Mouse (Mus musculus) heart, embryonic 11.5 days (tissue): ENCODE measurements around the gene Yif1a. TPM values are rescaled to one million over a fixed set of nuclear protein-coding genes. Genes with fewer than 3 reads are reported as not detected.

Source experiments
- ATAC-seq: fragments of 200-750 bp; cut with Nextera tagmentation; replicated peaks from 2 replicates; pipeline ENCODE4 v1.8.0; 2017; ENCODE audit warnings: moderate library complexity; ENCODE audit not compliant: insufficient number of reproducible peaks, low FRiP score, low TSS enrichment
- H3K27ac ChIP-seq: fragments of 300-500 bp; sonication (generic); 2 replicates; pipeline ENCODE4 v1.5.1; 2014; ENCODE audit warnings: mild to moderate bottlenecking, low read depth, low read length
- H3K27me3 ChIP-seq: fragments of 300-500 bp; sonication (generic); 2 replicates; pipeline ENCODE4 v1.6.1; 2014; ENCODE audit warnings: mild to moderate bottlenecking, low read length, mixed read lengths; ENCODE audit not compliant: control insufficient read depth, insufficient read depth
- H3K36me3 ChIP-seq: fragments of 300-500 bp; sonication (generic); 2 replicates; pipeline ENCODE4 v1.6.1; 2014; ENCODE audit warnings: mild to moderate bottlenecking, low read length, moderate library complexity, mixed read lengths; ENCODE audit not compliant: control insufficient read depth, insufficient read depth
- H3K4me1 ChIP-seq: fragments of 300-500 bp; sonication (generic); 2 replicates; pipeline ENCODE4 v1.6.1; 2014; ENCODE audit warnings: low read length; ENCODE audit not compliant: control insufficient read depth, insufficient read depth
- H3K4me2 ChIP-seq: fragments of 300-500 bp; sonication (generic); 2 replicates; pipeline ENCODE4 v1.6.1; 2014; ENCODE audit warnings: mild to moderate bottlenecking, moderate library complexity
- H3K4me3 ChIP-seq: fragments of 300-500 bp; sonication (generic); 2 replicates; pipeline ENCODE4 v1.5.1; 2014; ENCODE audit warnings: low read depth, low read length
- H3K9ac ChIP-seq: fragments of 300-500 bp; sonication (generic); 2 replicates; pipeline ENCODE4 v1.6.1; 2014; ENCODE audit warnings: mild to moderate bottlenecking, low read depth, low read length, moderate library complexity
- H3K9me3 ChIP-seq: fragments of 300-500 bp; sonication (generic); replicated peaks from 2 replicates; pipeline ENCODE4 v1.6.1; 2016; ENCODE audit warnings: low read length; ENCODE audit not compliant: control insufficient read depth
- WGBS: fragments of 180-500 bp; shearing (Covaris S2); extraction: QIAGEN DNeasy Blood & Tissue Kit; methylation state at CpG from one replicate; pipeline ENCODE4 v1.1.7; 2014; ENCODE audit not compliant: insufficient replicate concordance; 5-methylcytosine and 5-hydroxymethylcytosine counted together
- polyA plus RNA-seq: library from polyadenylated mRNA; unstranded; fragments of >200 nt; fragmentation: Nextera tagmentation; extraction: Ambion mirVana; gene quantifications from 2 replicates; pipeline ENCODE4 v1.2.1, GENCODE M21; 2014

The Yif1a gene
- 102 and 103 TPM in 2 replicates for polyA plus RNA-seq

DNA sequence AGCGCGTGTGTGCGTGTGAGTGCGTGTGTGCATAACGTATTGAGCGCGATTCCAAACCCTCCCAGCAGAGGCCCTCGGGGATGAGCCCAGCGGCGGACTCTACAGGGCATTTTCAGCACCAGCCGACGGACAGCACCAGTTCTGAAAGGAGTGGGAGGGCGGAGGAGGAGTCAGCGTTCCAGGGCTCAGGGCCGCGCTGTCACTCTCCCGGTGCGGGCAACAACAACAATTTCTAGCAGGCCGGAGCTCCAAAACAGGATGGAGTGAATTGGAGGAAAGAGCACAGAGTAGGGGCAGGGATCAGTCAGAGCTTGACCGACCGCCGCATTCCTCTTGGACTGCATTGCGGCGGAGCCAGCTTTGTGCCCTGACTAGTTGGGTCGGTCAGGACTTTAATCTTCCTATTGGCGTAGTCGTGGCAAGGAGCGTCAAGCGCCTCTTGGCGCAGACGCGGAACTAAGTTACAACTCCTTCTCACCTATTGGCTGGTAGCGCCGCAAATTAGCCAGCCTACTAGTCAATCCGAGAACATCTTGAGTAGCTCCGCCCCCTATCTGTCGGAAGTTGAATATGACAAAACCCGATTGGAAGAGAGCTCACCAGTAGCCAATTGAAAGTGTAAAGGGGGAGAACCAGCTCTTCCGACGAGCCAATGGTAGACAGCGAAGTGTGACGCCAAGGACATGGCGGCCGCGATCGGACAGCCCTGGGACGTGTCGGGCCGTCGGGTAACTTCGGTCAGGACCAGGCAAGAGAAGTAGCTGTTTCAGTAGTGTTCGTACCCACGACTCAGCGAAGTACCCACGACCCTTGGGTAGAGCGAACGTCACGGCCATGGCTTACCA lies at the start of gene Yif1a:
TSS of gene Yif1a (plus strand) at position 655 of the 845 bp plus-strand sequence.
- peaks cover 11% of the 10 kb centered on the region; the same call in 1 of the 2 replicates for H3K36me3 ChIP-seq
- H3K4me2 ChIP-seq: peak within 1 kb of the TSS; percentile 94
- peaks cover 34% of the 10 kb centered on the region for H3K27me3 ChIP-seq
- peak within 1 kb of the TSS; percentile 67 for H3K27ac ChIP-seq
- H3K9ac ChIP-seq: peak within 1 kb of the TSS; percentile 85
- H3K4me1 ChIP-seq: peaks cover 18% of the 10 kb centered on the region
- peak within 1 kb of the TSS; percentile 90 for H3K4me3 ChIP-seq
- peak; percentile 86 for ATAC-seq
- no peaks in the 10 kb centered on the region for H3K9me3 ChIP-seq
- under 1% methylated on average over 58 of the region's 58 CpGs for WGBS

DNA sequence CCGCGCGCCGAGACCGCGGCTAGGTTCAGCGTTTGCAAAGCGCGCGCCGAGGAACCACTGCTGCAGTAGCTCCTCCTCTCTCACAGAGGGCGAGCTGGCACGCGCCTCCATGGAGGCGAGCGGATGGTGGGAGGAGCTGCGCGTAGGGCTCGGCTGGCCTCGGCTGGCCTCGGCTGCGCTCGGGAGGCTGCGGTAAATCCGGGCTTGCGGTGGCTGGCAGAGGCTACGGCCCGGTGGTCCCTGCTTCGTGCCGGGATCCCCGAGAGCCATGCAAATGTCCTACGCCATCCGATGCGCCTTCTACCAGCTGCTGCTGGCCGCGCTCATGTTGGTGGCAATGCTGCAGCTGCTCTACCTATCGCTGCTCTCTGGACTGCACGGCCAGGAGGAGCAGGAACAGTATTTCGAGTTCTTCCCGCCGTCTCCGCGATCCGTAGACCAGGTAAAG lies 49.6 kb upstream of the Yif1a start, which contains the start of the genes B4gat1 and AC124502.3:
TSS of gene B4gat1 (plus strand) at position 118 of the 448 bp plus-strand sequence.
TSS of gene AC124502.3 (plus strand) at position 183 of the 448 bp plus-strand sequence.
- Histone ChIP-seq H3K27me3 (no peaks in the 10 kb centered on the region), H3K27ac (peak within 1 kb of the TSS; percentile 57; the same call in 1 of the 2 replicates), H3K4me1 (peaks cover 20% of the 10 kb centered on the region), H3K9me3 (no peaks in the 10 kb centered on the region), H3K4me3 (peak within 1 kb of the TSS; percentile 76), H3K4me2 (peak within 1 kb of the TSS; percentile 95), H3K36me3 (no peaks in the 10 kb centered on the region), H3K9ac (peak within 1 kb of the TSS; percentile 88)
- WGBS: under 1% methylated on average over 43 of the region's 44 CpGs
- ATAC-seq: peak; percentile 82

GRCm38 (mm10) chr19:5039301-5040114 lies 48.8 kb upstream of the Yif1a start:
- no peak overlapping the region for H3K27ac ChIP-seq

DNA sequence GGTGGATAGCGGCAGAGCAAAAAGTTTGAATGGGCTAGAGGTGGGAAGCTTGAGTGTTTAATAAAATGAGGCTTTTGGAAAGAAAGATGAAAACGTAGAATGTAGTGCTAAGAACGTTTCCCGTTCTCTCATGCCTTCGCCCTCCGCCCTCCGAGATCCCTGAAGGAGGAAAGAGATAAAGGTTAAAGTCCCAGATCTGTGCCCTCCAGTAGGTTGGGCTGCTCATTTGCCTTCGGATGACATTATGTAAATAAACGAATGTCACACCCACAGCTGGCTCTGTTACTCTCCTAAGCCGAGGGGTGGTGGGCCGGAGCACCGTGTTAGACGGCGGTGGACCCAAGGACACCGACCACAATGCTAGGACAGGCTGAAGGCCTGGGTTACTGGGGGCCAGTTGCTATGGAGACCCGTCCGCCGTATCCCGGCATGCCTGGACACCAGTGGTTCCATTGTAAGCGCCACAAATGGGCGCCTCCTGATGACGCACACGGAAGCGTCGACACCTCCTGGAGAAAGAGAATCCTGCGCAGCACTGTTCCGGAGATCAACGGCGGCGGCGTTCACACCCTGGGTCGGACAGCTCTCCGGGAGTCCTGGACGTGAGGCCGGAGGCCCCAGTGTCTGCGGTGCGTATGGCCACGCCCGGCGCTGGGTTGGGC lies 47.3 kb upstream of the Yif1a start, which contains the start of gene Brms1:
TSS of gene Brms1 (plus strand) at position 493 of the 662 bp plus-strand sequence.
- Histone ChIP-seq H3K4me2 (peak within 1 kb of the TSS; percentile 95), H3K36me3 (no peaks in the 10 kb centered on the region), H3K4me1 (peaks cover 20% of the 10 kb centered on the region), H3K4me3 (peak within 1 kb of the TSS; percentile 93), H3K27ac (peak within 1 kb of the TSS; percentile 72), H3K27me3 (no peaks in the 10 kb centered on the region), H3K9ac (peak within 1 kb of the TSS; percentile 92), H3K9me3 (no peaks in the 10 kb centered on the region)
- ATAC-seq: peak; percentile 60
- WGBS: 4% methylated on average over 40 of the region's 40 CpGs

More at GRCm38 (mm10) chr19:5039301-5040114, 48.8 kb upstream of the Yif1a start:
- Histone ChIP-seq H3K27me3 (no peaks in the 10 kb centered on the region), H3K4me1 (peaks cover 20% of the 10 kb centered on the region), H3K36me3 (no peaks in the 10 kb centered on the region), H3K9me3 (no peaks in the 10 kb centered on the region), H3K4me2 (peak overlapping the region; percentile 95), H3K9ac (peak overlapping the region; percentile 88), H3K4me3 (peak overlapping the region; percentile 76)
- WGBS: 15% methylated on average over 41 of the region's 41 CpGs
- ATAC-seq: no peak

DNA sequence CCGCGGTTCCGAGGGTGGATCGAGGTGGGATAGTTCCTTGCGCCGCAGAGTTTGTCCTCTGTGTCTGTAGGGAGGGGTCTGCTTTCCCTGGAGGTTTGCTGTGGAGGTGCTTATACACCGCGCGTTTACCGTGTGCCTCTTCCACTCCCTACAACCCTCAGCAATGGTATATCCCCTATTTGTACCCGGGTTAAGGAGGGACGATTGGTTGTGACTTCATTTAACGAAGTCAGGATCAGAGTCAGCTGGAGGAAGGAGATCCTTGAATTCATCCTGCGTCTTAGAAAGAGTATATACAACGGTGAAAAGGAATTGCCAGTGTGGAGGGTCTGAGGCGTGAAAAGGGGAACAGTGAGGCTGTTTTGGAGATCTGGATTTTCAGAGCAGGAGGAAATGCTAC lies 46.8 kb upstream of the Yif1a start:
- no peaks in the 10 kb centered on the region for H3K27me3 ChIP-seq
- WGBS: under 1% methylated on average over 16 of the region's 16 CpGs
- peak overlapping the region; percentile 92 for H3K9ac ChIP-seq
- no peaks in the 10 kb centered on the region; the same call in 1 of the 2 replicates for H3K36me3 ChIP-seq
- H3K4me1 ChIP-seq: peaks cover 20% of the 10 kb centered on the region
- H3K27ac ChIP-seq: peak overlapping the region; percentile 72
- H3K4me3 ChIP-seq: peak overlapping the region; percentile 93
- H3K4me2 ChIP-seq: peak overlapping the region; percentile 95
- ATAC-seq: no peak
- H3K9me3 ChIP-seq: no peaks in the 10 kb centered on the region

GRCm38 (mm10) chr19:5045531-5045930 lies 42.8 kb upstream of the Yif1a start:
- H3K27ac ChIP-seq: no peak overlapping the region
- H3K4me2 ChIP-seq: no peak overlapping the region
- no peaks in the 10 kb centered on the region for H3K27me3 ChIP-seq
- no peaks in the 10 kb centered on the region; the same call in 1 of the 2 replicates for H3K36me3 ChIP-seq
- H3K4me3 ChIP-seq: no peak overlapping the region
- ATAC-seq: no peak
- H3K9me3 ChIP-seq: no peaks in the 10 kb centered on the region
- H3K9ac ChIP-seq: no peak overlapping the region
- H3K4me1 ChIP-seq: peaks cover 15% of the 10 kb centered on the region
- WGBS: 70% methylated on average over 4 of the region's 4 CpGs

- H3K9ac ChIP-seq: no peak overlapping the region
- H3K27me3 ChIP-seq: peaks cover 16% of the 10 kb centered on the region
- H3K4me3 ChIP-seq: no peak overlapping the region
- no peak overlapping the region for H3K4me2 ChIP-seq
- ATAC-seq: no peak
- H3K27ac ChIP-seq: no peak overlapping the region
- 84% methylated on average over 14 of the region's 14 CpGs for WGBS
- H3K9me3 ChIP-seq: no peaks in the 10 kb centered on the region
- no peaks in the 10 kb centered on the region; the same call in 1 of the 2 replicates for H3K36me3 ChIP-seq
- H3K4me1 ChIP-seq: peaks cover 21% of the 10 kb centered on the region
Observed at GRCm38 (mm10) chr19:5048138-5049056, 39.9 kb upstream of the Yif1a start.
